Mouse (Mus musculus): Measurements from ENCODE around the gene Rabl3.

GRCm38 (mm10) chr16:37522100-37522697 is 17.5 kb upstream of the Rabl3 start:
- TF ChIP-seq CTCF (IDR thresholded peaks at IDR 0.05; ENCODE audit: extremely low read depth, insufficient read depth, insufficient read length, insufficient replicate concordance) (no peak), POLR2A (IDR thresholded peaks at IDR 0.05; ENCODE audit: low read depth, low read length) (no peak)
